Mouse (Mus musculus) testis, postnatal 10 days (tissue): ENCODE measurements around the gene Kctd15.

Source experiments
- DNase-seq: peaks from one replicate; pipeline ENCODE4 v3.0.0; 2021; ENCODE audit warnings: low spot score

Gene Kctd15

DNA sequence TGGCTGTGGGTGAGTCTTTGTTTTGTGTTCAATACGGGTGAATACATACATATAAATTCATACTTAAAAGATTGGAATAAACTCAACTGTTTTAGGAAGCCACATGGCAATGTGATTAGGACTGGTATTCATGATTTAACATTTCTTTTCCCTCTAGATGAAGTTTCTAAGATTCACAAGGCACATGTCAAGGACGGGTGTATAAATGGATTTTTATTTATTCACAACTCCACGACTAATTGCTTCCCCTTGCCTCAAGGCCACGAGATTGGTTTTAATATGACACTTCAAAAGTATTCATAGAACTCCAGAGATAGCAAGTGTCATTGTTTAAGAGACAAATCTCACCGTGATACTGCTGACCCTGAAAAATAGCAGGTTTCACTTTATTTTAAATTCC lies at the start of gene Kctd15:
Kctd15 (minus strand) TSS at position 101 of the 400 bp plus-strand sequence.
- DNase-seq, result no peak

DNA sequence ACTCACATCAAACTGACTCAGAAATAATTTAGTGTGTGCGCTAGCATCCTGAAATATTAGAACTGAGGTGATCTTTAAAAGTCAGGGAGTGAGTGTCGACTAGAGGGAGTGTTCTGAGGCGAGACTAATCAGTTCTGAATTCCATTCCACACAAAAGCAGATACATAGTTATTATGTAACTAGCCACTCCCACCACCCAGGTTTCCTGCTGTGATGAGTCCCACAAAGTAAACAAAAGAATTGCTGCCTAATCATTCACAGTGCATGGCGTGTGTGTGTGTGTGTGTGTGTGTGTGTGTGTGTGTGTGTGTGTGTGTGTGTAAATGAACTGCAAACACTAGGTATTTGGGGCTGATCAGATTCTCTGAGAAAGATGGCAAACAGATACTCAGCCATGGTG lies 47.9 kb upstream of the Kctd15 start:
- DNase-seq, result no peak

DNA sequence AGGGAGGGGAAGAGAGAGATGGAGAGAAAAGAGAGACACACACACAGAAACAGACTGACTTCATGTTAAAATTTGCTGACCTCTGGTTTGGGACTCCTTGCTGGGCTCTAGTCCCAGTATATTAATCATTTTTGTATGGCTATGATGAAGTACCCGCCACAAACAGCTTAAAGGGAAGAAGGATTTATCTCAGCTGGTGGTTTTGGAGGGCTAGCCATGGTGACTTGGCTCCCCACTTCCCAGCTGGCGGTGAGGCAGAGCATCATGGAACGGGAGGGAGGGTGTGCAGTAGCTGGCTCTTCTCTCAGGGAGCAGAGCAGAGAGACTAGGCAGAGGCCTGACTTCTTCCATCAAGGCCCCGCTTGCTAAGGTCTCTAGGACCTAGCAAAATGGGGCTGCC lies 46.9 kb upstream of the Kctd15 start:
- no peak for DNase-seq

DNA sequence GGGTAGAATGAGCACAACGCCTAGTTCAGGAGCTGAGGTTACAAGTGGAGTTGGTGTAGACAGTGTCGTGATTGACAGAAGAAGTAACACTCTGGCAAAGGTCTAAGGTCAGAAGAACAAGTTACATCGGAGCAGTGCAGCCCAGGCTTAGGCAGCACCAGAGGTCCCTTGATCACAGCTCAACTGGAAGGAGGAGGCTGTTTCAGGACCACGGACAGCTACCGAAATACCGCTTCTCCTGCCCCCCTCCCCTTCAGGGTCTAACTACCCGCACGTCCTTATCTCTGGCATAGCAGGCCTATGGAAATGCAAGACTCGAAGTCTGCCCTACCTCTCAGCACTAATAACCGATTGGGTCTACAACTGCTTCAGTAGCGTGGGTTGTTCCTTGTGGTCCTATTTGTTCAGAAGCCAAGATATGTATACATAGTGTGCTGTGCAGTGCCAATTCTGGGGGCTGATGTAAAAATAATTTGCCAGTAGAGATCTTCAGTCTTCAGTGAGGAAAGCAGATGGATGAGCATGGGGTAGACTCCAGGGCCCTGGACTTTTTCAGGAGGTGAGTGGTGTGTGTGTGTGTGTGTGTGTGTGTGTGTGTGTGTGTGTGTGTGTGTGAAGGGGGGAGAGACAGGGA lies 46.3 kb upstream of the Kctd15 start:
- peak; percentile 73 for DNase-seq

DNA sequence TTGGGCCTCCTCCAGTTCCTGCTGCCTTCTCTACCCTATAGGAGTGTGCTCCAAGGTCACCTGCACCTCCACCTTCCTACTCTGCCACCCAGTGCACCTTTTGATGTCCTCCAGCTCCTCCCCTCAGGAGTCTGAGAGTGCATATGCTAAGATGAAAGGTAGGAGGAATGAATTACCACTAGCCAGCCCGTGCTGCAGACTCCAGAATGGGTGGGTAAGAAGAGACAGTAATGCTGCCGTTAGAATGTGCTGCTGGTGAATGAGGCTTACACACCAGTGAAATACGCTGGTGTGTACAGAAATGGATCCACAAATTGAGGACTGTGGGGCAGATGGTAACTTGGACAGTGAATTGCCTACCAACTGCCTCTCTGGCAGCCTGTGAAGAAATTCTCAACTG lies 43.4 kb upstream of the Kctd15 start:
- no peak for DNase-seq

DNA sequence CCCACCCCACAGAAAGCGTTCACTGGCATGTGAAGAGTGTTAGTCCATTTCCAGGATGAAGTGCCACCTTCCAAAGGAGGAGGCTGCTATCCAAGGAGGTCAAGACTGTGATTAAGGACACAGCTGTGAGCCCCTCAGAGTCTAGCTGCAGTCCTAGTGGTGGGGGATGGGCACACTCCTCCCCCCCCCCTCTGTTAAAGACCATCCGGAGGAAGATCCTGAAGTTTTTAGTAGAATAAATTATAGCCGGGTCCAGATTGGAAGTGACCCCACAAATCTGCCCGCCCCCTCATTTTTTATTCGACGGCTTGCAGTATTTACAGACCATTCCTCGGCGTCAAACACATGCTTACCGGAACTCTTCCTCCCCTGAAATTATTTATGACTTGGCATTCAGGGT lies 41.7 kb upstream of the Kctd15 start:
- DNase-seq, result no peak

DNA sequence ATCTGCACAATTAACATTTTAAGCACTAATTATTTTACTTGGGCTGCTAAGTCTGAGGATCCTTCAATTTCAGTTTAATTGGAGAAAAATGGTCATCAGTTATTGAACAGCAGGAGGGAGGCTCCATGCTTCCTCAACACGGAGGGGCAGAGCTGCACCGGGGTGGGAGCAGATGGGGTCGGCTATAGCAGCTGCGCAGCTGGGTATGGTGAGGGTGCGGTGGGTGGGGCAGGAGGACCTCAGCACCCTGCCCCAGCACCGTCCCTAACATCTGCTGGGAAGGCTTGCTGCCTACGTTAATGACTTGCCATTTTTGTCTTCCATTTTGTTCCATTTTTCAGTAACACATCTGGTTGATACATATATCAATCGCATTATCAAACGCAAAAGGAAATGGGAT lies 39.6 kb upstream of the Kctd15 start:
- no peak for DNase-seq

DNA sequence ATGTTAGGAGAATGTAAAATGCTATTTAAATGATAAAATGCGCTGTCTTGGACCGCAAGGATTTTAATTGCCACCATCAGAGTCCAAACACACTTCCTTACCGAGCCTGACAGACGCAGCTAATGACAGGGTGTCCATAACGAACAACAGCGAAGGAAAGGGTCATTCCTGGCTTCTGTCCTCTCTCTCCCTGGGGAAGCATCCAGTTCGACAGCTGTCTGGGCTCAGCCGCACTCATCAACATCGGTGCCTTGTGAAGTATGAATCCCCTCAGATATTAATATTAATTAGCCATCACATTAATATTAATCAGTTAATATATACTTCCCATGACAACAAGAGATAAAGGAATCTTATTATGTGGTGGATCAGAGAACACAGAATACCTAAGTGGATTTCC lies 38.4 kb upstream of the Kctd15 start:
- DNase-seq, result no peak

DNA sequence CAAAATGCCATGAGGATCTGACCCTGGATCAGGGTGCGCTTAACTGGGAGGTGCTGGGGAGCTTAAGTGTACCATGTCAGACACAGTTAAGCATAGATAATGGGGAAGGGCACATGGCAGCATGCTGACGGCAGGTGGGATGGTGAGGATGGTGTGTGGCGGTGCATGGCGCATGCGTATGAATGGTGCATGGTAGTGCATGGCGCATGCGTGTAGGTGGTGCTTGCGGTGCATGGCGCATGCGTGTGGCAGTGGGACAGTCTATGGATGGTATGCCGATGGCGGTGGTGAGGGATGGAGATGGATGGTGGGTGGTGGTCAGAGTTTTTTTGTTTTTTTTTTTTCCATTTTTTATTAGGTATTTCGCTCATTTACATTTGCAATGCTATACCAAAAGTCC lies 37.4 kb upstream of the Kctd15 start:
- DNase-seq, result no peak

DNA sequence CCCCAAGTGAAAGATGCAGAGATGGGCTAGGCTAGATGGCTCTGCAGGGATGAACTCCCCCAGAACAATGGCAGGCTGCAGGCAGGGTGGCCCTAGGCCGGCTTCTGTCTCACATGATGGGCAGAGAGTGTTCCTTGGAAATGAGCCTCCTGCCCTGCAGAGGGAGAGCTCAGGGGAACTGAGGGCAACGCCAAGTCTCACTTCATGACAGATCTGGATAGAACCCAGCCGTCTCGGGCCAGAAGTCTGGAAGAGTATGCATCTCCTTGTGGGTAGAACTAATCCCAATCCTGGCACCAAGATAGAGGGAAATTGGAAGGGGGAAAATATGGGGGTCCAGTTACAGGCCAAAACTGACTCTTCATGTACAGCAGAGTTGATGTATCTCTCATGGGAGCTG lies 36.5 kb upstream of the Kctd15 start:
- no peak for DNase-seq

DNA sequence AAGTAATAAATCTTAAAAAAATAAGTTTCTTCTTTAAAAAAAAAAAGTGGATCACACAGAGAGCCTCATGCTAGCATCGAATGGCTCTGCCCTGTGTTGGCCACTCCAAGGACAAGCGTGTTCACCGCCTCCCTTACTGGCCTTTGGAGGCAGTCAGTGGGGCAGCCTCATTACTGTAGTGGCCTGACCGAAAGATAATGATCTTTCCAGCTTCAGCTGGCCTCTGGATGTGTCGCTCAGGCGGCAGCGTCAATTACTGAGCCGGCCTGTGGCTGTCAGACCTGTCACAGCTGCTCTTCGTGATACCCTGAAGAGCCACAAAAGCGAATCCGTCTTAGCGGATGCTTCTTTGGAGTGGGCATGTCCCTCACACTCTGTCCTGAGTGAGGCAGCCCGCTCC lies 33.6 kb upstream of the Kctd15 start:
- no peak for DNase-seq

DNA sequence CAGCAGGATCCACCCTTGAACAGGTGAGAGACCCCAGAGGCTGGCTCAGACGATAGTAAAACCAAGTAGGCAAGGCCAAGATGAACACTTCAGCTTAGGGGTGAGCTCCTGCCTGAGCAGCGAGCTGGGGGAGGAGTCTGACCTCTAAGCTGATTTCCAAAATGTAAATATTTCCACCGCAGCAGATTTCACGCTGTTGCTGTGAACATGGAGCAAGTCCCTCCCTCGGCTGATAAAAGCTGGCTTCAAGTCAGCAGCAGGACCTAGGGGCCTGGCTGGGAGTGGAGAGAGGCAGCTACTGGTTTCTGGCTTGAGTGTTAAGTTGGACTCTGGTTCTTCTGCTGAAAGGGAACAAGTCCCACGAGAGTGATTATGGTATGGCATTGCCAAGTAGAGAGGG lies 32.5 kb upstream of the Kctd15 start:
- no peak for DNase-seq

DNA sequence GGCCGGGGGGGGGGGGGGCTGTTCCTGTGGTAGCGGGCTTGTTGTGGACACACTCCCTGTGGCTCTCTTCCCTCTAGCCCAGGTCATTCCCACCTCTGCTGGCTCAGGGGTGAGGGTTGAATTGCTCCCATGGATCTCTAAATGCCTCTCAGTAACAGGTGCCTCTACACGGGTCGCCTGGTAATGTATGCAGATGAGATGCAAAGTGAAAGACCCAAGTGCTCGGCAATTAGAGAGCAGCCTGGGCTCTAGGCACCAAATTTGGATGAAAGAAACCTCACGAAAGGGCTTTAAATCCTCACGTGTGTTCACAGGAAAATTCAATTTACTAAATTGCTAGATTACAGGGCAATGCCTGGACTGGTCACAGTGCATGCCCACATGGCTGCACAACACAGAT lies 29.3 kb upstream of the Kctd15 start:
- DNase-seq, result no peak

DNA sequence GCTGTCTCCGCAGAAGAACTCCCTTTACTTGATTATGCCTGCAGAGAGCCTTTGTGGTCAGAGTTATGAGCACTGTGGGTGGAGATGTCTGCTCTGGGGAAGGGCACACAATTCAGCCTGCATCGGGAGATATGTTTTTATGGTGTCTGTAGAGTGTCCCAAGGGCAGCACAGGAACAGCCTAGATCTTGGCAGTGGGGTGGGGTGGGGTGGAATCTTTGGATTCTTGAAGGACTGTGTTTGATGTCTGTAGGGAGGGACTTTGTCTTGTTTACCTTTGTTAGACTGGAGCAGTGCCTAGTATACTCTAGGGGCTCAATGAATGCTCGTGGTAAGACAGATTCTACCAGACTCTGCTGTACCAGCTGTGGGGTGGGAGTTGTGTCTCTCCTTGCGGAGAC lies 28.6 kb upstream of the Kctd15 start:
- DNase-seq, result no peak

DNA sequence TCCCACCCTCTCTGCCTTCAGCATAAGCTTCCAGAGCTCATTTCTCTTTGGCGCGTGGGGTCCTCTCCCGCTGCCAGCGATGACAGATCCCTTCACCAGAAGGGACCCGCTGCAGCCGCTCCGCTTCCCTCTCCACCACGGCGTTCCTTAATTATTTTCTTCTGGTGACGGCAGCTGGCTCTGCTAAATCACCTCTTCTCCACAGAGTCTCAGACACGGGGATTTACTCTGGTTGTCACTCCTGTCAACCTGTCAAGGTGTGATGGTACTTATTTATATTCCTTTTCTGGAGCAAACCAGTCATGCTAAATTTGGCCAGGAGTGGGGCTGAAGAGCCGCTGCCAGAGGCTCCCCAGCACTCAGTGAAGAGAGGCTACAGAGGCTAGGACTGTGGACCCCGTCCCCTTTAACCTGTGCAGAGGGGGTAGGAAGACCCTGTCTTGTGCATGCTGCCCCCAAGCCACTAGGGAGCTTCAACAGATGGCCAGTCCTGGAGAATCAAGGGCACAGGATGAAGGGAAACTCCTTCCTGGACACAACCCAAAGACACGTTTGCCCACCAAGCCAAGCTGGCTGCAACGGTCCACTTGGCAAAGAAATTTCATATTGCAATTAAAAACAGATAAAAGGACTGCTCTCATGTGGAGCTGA lies 24.4 kb upstream of the Kctd15 start:
- DNase-seq, result no peak

DNA sequence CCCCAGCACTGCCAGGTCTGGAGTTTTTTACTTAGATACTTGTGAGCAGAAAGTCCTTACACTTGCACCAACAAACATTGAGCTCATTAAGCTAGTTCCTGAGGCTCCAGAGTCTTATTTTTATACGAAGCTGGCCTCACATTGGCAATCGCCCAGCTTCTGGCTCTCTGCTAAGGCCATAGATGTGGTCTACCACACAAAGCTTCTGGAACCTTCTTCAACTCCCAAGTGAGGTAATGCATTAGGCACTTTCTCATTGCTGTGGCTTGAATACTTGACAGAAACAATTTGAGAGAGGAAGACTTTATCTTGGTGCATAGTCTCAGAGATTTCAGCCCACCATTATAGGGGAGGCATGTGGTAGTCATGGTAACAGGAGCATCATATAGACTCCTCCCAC lies 23.4 kb upstream of the Kctd15 start:
- DNase-seq, result no peak

DNA sequence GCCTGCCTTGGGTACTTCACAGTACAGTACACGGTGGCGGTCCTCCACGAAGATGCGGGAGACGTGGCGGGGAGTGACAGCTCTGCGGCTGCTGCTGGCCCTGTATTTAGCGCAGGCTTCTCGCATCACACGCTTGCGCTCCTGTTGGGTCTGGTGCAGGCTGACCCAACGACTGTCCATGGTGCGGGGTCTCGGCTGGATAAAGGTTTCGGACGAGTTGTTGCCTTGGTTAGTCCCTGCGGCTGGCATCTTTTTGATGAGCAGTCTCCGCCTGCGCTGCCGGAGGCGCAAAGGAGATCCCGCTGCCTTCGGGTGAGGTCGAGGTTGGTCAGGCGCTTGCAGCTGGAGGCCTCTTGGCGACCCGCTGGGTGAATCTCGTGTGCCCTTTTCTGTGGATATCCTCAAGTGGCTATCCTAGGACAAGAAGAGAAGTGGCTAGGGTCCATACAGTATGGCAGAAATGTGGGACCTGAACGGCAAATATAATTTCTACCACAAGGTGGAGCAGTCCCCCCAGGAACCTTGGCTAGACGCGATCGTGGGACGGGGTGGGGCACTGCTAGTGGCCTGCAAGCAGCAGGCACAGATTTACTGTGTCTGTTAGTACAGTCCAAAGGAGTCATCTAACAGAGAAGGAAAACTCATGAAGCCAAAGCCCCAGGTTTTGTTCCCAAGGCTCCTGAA lies 19.4 kb upstream of the Kctd15 start:
- DNase-seq, result peak; percentile 87

DNA sequence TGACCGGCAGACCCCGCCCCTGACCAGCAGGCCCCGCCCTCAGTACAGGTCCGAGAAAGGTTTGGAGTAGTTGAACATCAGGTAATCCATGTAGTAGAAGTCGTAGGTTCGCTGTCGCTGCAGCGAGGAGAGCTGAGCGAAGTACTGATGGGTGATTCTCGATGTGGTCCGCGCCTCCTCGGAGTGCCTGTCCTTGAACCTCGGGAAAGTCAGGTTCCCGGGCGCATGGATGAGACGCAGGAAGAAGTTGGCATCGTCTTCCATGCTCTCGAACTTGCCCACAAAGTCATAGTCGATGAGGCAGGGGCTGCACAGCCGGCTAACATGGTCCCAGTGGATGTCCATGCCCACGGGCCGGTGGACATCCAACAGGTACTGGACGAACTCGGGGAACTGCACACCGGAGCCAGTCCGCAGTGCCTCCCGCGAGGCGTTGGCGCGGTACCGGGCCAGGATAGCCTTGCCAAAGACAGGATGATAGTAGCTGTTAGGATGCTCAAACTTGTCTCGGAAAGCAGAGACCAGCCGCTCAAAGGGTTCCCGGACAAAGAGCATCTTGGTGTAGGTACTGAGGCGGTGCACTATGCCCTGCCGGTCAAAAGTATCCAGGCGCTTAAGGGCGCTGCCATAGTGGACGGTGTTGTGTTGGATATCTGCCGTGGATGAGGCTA lies 18.7 kb upstream of the Kctd15 start:
- peak; percentile 60 for DNase-seq

DNA sequence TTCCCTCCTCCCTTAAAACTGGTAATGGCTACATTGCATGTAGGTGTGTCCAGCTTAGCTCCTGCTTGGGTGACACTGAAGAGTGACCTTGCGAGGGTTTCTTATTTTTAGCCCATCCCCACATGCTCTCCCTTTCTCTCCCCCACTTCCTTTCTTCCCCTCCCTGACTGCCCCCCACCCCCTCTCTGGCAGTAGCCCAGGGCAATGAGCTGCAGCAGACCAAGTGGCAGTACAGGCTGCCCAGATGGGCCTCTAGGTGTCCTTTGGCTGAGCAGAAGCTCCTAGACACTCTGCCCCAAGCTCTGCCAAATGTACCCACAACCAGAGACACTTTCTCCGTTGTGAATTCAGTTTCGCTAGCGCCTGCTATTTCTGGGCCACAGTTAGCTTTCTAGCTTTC lies 16.4 kb upstream of the Kctd15 start:
- DNase-seq, result no peak

DNA sequence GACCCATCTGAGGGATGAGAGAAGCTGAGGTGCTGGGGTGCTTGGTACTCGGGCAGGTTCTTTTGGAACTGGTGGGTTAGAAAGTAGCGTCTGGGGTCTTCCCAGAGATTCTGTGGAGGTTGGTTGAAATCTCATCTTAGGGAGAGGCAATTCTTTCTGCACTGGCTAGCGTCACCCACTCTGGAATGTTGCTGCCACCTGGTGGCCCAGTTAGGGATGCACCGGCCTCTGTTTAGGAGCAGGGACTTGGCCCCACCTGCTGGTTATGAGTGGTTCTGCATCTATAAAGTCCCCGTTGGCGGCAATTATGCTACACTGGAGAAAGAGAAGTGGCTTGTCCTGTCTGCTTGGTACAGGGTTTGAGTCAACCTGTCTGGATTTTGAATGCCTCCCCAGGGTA lies 15.4 kb upstream of the Kctd15 start:
- peak; percentile 96 for DNase-seq

DNA sequence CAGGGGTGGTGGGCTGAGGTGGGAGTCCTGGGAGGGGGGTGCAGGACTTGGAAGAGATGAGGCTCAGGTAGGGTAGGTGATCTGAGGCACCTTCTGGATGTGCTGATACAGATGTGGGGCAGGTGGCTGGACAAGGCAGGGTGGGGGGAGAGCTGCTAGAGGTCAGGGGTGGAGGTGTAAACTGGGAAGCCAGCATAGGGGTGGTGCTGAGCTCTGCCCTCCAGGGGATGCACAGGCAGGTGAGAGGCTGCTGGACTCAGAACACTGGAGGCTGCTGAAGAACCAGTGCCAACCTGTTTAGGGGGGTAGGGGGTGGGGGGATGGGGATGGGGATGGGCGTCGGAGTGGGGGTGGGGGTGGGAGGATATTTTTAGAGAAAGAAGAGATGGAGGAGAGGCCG lies 14.2 kb upstream of the Kctd15 start:
- no peak for DNase-seq

DNA sequence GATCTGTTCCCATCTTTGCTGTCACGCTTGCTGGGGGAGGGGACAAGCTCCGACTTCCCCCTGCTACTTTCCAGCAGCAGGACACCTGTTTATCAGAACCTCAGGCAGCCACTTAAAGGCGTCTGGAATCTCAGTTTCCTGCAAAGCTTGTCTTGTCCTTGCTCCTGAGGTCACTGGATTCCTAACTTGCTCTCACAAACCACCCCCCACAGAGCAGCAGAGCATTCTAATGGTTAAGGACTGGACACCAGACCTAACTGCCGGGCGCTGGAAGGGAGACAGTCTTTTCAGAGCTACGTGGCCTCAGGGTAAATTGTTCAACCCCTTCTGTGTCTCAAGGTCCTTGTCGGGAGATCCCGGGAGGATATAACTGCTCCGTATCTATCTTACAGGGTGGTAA lies 12.8 kb upstream of the Kctd15 start:
- no peak for DNase-seq

DNA sequence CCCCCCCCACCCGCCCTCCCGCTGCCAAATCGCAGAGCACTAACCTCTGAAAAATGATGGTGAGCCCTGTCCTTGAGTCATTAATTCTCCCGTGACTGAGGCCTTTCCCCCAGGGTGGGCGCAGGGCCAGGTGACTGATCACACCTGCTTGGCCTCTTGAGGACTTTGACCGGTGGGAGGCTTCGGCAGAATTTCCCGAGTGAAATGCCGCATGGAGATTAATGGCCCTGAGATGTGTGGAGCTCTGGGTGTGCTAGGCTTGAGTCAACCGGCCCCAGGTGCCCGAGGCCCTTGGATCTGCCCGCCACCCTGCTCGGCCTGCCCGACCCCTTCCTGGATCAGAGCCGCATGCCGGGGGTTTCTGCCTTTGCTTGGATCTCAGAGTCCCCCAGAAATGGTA lies 11.3 kb upstream of the Kctd15 start:
- no peak for DNase-seq
